Mouse (Mus musculus) urinary bladder, adult 18-20 months (tissue): Measurements from ENCODE around the gene Sumo2.
"Not testable (repeated sequence)": the region's sequence is repeated elsewhere in the genome, so short reads cannot be mapped to it uniquely, and the experiment has no call there.

Experiments
- DNase-seq, 2 experiments: peaks; one replicate each; pipeline ENCODE4 v3.0.0; 2022; ENCODE audit warnings: low spot score in 2 of 2, mixed read lengths in 2 of 2

Gene Sumo2

DNA sequence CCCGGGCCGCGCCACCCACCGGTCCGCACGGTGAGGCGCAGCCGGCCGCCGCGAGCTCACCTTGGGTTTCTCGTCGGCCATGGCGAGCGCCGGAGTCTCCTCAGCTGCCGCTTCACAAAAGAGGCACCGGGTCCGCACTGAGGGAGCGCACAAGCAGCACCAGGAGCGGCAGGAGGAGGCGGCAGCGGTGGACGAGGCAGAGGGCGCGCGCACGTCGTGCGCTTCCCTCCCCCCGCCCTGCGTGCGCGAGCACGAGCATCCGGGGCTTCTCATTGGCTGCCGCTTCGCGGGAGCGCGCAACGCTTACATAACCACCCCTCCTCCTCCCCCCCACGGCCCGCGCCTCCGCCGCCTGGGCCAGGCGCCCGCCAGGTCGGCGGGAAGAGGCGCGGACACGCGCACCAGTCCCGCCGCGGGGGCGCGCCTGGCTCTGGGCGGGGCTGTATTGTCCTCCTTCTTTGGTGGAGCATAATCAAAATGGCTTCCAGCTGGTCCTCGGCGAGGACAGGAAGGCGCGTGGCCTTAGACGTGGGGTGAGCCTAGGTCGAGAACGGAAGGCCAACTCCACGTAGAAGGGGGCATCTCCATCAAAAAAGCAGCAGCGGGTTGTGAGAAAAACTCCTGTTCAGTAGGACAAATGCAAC lies at the start of gene Sumo2:
TSS of gene Sumo2 (minus strand) at position 239 of the 644 bp plus-strand sequence.
- DNase-seq, result peak; percentile 97 to 99

DNA sequence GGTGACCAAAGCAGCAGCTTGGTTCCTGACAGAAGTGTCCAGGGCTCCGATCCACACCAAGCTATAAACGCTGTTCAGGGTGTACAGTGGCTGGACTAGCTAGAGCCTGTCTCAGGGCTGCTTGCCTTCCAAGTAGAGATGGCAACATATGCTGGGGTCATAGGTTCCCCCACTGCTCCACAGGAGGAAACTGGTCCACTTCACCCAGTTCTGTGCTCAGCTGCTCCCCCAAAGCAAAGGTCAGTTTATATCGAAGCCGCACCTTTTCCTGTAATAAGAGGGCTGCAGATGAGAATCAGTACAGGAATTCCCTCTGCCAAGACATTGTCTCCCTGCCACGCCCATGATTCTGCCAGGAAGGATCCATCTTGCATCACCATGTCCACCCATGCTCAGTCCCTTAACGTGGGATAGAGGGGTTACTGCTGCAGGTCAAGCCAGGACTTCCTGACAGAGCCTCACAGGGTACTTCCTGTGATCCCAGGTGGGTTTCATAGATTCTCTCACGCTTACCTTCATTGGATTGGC lies 49.6 kb upstream of the Sumo2 start:
- no peak for DNase-seq

DNA sequence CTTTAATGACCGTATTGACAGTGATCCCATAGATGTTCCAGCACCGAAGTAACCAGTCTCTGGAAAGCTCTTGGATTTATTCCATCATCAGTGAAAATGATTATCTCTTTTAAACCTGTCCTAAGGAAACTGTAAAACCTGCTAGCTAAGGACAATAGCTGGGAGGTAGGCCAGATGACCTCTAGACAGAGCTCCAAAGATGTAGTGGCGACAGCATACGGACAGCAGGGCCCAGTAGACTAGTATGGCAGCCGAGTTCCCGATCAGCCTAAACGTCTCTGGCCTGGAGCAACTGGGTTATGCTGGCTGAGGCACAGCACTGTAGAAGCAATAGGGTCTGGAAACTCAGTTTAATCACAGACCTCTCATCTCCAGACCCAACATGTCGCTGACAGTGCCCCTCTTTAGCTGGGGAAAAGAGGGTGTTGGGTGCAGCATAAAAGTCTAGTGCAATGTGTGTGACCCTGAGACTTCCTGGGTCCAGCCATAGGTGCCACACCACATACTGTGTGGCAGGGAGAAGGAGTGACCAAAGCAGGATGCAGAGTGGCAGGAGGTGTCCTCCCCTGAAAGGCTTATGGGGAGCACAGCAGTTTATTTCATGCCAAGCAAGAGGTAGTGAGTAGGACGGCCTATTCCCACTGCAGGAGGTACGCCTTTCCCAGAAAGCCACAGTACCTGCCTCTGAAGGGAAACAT lies 48.4 kb upstream of the Sumo2 start:
- no peak for DNase-seq

DNA sequence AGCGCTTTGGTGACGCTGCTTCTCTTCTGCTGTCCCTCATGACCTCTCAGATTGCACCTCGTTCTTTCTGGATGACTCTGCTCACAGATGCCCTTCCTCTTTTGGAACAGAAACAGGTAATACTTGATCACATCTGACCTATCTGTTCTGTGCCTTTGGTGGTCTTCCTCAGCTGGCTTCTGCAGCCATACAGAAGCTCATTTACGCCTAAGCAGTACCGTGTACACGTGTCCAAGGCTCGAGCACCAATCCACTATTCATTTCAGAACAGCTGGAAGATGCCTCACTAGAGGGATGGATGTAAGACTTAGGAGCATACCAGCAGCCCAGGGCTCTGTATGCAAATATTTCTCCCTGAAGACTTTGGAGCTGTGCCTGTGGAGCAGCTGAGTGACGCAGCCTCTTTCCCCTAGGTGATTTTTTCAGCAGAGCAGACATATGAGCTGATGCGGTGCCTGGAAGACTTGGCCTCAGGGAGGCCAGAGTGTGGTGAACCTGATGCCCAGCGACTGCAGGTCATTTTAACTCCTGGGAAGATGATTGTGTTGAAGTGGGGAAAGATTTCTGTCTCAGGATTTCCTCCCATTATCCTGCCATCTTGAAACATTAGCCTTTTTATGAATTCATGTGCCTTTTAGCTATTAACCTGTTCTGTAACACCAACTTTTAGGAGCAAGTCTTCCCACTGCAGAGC lies 47.0 kb upstream of the Sumo2 start:
- no peak for DNase-seq

- DNase-seq, result no peak
Measured at GRCm38 (mm10) chr11:115579080-115579479, 43.0 kb upstream of the Sumo2 start.

DNA sequence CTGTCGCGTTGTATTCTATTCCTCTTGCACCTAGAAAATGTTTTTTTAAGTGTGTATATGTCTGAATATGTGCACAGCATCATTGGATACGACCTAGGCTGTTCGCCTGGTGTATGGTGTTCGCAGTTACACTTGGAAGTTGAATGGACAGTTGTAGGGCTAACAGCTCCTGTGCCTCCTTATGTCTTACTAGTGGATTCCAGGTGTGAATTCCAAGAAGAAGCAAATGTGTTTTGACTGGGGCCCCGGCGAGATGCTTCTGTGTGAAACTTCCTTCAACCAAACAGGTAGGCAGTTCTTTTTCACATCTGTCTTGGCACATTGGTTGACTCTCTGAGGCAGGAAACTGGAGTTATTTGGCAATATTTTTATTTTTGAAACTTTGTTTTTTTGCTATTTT lies 28.9 kb upstream of the Sumo2 start:
- no peak for DNase-seq

DNA sequence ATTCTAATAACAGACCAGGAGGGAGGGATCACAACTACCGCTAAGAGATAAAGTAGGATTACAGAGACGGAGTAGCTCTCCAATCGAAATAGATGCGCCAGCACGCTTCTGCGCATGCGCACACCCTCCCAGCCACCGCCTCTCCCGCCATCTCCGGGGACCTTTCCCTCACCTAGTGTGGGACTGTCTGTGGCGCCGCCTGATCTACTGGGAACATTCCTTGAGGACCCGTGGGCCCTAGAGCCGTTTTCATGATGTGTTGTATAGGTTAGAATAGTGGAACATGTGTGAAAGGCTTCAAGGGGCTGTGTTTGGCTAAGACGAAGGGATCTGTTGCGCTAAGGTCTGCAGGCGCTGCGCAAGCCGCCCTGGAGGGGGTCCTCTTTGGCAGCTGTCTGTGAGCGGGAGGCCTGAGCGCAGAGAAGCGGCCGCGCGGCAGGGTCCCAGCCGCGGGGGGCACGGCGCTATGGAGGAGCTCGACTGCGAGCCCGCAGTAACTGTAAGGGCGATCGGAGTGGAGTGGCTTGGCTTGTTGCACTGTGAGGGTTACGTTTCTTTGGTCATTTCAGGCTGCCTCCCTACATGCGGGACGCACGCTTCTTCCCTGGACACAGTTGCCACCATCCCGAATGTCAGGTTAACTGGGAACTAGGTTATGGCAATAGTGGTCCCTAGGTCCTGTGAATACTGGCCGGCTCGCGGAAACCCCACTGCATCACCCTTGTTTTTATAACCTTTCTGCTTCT lies 28.2 kb upstream of the Sumo2 start, which contains the start of gene Nup85:
TSS of gene Nup85 (plus strand) at position 371 of the 746 bp plus-strand sequence.
- peak; percentile 92 to 93 for DNase-seq

DNA sequence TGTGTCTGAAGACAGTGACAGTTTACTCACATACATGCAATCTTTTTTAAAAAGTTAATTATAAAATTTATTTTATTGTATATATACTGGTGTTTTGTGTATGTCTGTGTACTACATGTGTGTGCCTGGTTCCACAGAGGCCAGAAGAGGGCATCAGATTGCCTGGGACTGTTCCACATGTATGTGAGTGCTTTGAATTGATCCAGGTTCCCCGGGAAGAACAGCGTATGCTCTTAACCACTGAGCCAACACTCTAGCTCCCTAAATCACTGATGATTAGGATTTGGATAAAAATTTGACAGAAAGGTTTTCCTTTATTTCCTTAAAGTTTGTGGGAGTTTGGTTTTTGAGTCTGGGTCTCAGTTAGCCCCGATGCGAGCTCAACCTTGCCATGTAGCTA lies 27.3 kb upstream of the Sumo2 start:
- DNase-seq, result no peak

DNA sequence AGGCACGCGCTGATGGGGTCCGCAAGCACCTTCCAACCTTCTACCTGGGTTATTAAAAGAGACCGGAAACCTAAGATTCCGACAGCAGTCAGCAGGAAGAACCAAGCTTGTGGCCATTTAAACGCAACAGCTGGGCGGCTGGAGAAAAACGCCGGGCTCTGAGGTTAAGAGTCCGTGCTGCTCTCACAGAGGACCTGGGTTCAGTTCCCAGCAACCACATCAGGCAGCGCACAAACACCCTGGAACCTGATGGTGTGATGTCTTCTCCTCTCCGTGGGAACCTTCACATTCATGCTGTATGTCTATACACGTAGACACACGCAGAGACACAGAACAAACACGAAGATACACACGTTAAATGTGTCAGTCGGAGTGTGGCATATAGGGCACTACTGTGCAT lies 19.6 kb upstream of the Sumo2 start:
- no peak for DNase-seq

- no peak for DNase-seq
Measured at GRCm38 (mm10) chr11:115552783-115553182, 16.7 kb upstream of the Sumo2 start.

DNA sequence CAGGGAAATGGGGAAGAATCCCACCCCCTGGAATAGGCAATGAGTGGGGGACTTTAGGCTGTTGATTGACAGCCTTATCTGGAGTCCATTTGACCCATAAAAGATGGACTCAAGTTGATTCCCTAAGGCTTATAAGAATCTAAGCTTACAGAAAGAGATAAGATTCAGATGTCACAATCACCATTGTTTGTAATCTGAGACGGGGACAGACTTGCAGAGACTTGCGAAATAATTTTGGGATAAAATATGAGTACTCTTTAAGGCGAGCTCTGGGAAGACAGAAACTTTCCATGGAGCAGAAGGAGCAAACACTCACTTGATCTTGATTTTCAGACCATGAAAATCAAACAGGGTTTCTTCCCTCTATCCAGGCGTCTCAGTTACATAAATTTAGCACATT lies 7.5 kb upstream of the Sumo2 start:
- DNase-seq, result no peak

GRCm38 (mm10) chr11:115538045-115538444 lies 2.0 kb upstream of the Sumo2 start:
- no peak for DNase-seq

DNA sequence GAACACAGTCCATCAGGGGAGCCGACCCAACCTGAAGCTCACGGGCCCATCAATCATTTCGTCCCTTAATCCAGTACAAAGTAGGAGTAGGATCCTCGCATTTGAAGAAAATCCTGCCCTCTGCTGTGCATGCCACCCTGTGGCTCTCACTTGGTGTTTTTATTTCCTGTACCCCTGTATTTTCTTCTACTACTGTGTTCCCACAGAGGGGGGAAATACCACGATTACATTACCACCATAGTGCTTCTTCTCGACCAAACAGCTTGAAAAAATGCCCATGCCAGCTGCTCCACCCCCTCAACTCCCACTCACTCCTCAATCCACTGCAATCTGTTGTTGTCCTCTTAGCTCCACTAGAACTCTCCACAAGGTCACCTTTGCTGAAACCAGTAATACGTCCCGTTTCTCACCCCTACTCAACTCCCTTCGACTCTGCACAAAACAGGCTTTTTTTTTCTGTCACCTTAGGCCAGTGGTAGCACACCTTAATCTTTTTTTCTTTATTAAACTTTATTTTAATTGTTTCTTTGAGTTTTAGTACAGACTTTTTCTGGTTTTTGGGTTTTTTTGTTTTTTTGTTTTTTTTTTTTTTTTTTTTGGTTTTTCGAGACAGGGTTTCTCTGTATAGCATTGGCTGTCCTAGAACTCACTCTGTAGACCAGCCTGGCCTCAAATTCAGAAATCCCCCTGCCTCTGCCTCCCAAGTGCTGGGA lies 936 bp upstream of the Sumo2 start:
- no peak for DNase-seq

- peak; percentile 39 to 45 for DNase-seq
Measured at GRCm38 (mm10) chr11:115535401-115536037, 557 bp downstream of the Sumo2 start.

DNA sequence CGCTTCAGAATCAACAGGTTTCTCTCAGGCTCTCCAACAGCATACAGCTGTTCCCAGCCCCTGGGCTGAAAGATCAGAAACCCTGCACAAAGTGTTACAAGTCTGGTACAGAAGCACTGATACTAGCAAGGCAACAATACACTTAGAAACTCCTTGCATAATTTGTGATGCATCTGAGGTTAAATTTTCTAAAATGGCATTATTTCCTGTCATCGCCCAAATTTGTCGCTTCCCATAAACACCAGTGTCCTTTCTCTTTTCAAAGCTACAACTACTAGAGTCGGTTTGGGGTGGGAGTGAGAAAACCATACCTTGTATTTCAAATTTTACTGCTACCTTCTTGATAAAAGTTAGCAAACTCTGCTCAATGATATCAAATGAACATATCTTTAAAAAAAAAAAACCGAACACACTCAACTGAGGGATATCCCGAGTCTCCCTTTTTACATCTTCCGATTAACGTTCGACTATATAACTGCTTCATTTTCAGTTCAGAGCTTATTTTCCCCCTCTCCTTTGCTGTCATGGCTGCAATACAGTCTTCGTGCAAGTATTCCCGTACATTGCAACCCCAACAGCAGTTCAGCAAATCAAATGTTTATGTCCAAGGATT lies 1.2 kb downstream of the Sumo2 start:
- DNase-seq, result no peak

GRCm38 (mm10) chr11:115526446-115526845 lies 9.6 kb downstream of the Sumo2 start:
- DNase-seq, result not testable (repeated sequence)

DNA sequence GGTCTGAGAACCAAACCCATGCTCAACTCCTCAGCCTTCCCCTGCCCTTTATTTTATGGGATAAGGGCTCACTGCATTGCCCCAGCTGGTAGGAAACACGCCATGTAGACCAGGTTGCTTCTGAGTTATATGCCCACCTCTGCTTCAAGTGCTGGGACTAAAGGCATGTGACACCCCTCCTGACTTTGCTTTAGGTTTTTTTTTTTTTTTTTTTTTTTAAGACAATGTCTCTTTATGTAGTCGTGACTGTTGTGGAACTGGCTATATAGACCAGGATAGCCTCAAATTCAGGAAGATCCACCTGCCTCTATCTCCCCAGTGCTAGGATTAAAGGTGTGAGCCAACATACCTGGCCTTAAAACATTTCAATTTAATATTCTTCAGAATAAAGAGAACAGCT lies 13.4 kb downstream of the Sumo2 start:
- no peak for DNase-seq

DNA sequence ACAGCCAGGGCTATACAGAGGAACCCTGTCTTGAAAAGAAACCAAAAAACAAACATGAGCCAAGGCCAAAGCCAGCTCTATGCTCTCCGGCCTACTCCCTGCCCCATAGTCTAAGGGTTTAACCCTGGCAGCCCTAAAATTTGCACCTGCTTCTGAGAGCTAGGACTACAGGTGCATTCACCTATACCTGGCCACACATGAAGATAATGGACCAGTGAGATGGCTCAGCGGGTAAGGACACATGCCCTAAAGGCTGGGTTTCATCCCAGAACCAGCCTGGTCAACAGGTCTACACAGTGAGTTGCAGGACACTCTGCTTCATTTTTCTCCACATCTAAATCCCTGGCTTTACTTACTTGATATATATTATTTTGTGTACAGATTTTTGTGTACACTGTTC lies 13.8 kb downstream of the Sumo2 start:
- DNase-seq, result no peak

GRCm38 (mm10) chr11:115521080-115521479 lies 15.0 kb downstream of the Sumo2 start:
- no peak for DNase-seq

- DNase-seq, result no peak
Measured at GRCm38 (mm10) chr11:115520218-115520617, 15.9 kb downstream of the Sumo2 start.
